In genomic region chr5:120649374-120649933, GRCm38 (mm10) we compare ENCODE assay signal across 8 mouse cellular contexts. TPM values are rescaled to one million over a fixed set of nuclear protein-coding genes. Genes with fewer than 3 reads are reported as not detected.
DNase-seq lines count a peak whose midpoint lies in the region; ATAC-seq and TF ChIP-seq lines count a peak whose summit lies in the region.

No protein-coding gene starts in this region.

- 0 out of 2 replicates have a peak, but pooled peaks have one; percentile 20 for ATAC-seq in heart, embryonic 11.5 days (replicated peaks; ENCODE audit: insufficient number of reproducible peaks, low FRiP score, low TSS enrichment)
- peak; percentile 61 for ATAC-seq in hindbrain, postnatal 0 days
- peak; percentile 59 for ATAC-seq in midbrain, postnatal 0 days (ENCODE audit: low FRiP score)
- ATAC-seq in activated CD4-positive, CD25-positive, alpha-beta regulatory T cell, adult 4 months, result no peak

- H3K27me3 ChIP-seq in heart, embryonic 11.5 days (ENCODE audit: control insufficient read depth, insufficient read depth, low read length), result peaks cover 19% of the 10 kb centered on the region
- peaks cover 16% of the 10 kb centered on the region for H3K27me3 ChIP-seq in hindbrain, postnatal 0 days (ENCODE audit: insufficient read depth, low read length)
- H3K27me3 ChIP-seq in midbrain, postnatal 0 days (ENCODE audit: insufficient read depth, low read length), result peaks cover 14% of the 10 kb centered on the region; the same call in 1 of the 2 replicates

- peaks cover 16% of the 10 kb centered on the region for H3K4me1 ChIP-seq in heart, embryonic 11.5 days (ENCODE audit: control insufficient read depth, insufficient read depth, low read length)
- H3K4me1 ChIP-seq in hindbrain, postnatal 0 days (ENCODE audit: insufficient read depth, low read length), result no peaks in the 10 kb centered on the region; the same call in 1 of the 2 replicates
- peaks cover 6% of the 10 kb centered on the region; the same call in 1 of the 2 replicates for H3K4me1 ChIP-seq in midbrain, postnatal 0 days (ENCODE audit: insufficient read depth, low read length)

- H3K4me2 ChIP-seq in heart, embryonic 11.5 days, result peak overlapping the region; percentile 67
- peak overlapping the region; percentile 48 for H3K4me2 ChIP-seq in hindbrain, postnatal 0 days (ENCODE audit: low read depth, low read length)
- peak overlapping the region; percentile 50 for H3K4me2 ChIP-seq in midbrain, postnatal 0 days (ENCODE audit: low read depth, low read length, poor library complexity, severe bottlenecking)

- peak overlapping the region; percentile 28 for H3K4me3 ChIP-seq in heart, embryonic 11.5 days (ENCODE audit: low read depth, low read length)
- peak overlapping the region; percentile 24 for H3K4me3 ChIP-seq in hindbrain, postnatal 0 days (ENCODE audit: low read length)
- peak overlapping the region; percentile 35 for H3K4me3 ChIP-seq in midbrain, postnatal 0 days (ENCODE audit: low read depth, low read length)

- WGBS in heart, embryonic 11.5 days (ENCODE audit: insufficient replicate concordance), result 5% methylated on average over 21 of the region's 21 CpGs
- WGBS in hindbrain, postnatal 0 days, result 5% methylated on average over 21 of the region's 21 CpGs
- WGBS in midbrain, postnatal 0 days, result 4% methylated on average over 21 of the region's 21 CpGs

- TF ChIP-seq CTCF in hindbrain, postnatal 0 days (IDR thresholded peaks at IDR 0.05; ENCODE audit: low read depth), result peak; percentile 31
- no peak; the same call in 1 of the 2 replicates for TF ChIP-seq CTCF in midbrain, postnatal 0 days (IDR thresholded peaks at IDR 0.05)

- no peak for DNase-seq in heart, adult 11 months
- peak; percentile 17 for DNase-seq in spleen, adult 12 weeks (ENCODE audit: low spot score)
- DNase-seq in spleen, postnatal 14 days (ENCODE audit: low spot score in 2 of 2), result no peak
- peak; percentile 18 for DNase-seq in hindbrain, postnatal 0 days (ENCODE audit: low spot score)
- DNase-seq in midbrain, postnatal 0 days (ENCODE audit: low spot score), result no peak
- no peak for DNase-seq in natural killer cell, adult 2 months (ENCODE audit: low spot score in 2 of 2)

- H3K9me3 ChIP-seq in heart, embryonic 11.5 days (replicated peaks; ENCODE audit: control insufficient read depth, low read length), result no peaks in the 10 kb centered on the region
- H3K9me3 ChIP-seq in hindbrain, postnatal 0 days (ENCODE audit: low read length), result no peaks in the 10 kb centered on the region
- H3K9me3 ChIP-seq in midbrain, postnatal 0 days (ENCODE audit: low read length), result no peaks in the 10 kb centered on the region

- H3K9ac ChIP-seq in heart, embryonic 11.5 days (ENCODE audit: low read depth, low read length), result 0 out of 2 replicates have a peak overlapping the region, but pooled peaks have one; percentile 0
- 0 out of 2 replicates have a peak overlapping the region, but pooled peaks have one; percentile 1 for H3K9ac ChIP-seq in hindbrain, postnatal 0 days (replicated peaks; ENCODE audit: low read length)
- peak overlapping the region; percentile 39; the same call in 1 of the 2 replicates for H3K9ac ChIP-seq in midbrain, postnatal 0 days (replicated peaks; ENCODE audit: low read length, poor library complexity, severe bottlenecking)

- no peak overlapping the region for H3K27ac ChIP-seq in heart, embryonic 11.5 days (ENCODE audit: low read depth, low read length)
- no peak overlapping the region for H3K27ac ChIP-seq in hindbrain, postnatal 0 days
- no peak overlapping the region for H3K27ac ChIP-seq in midbrain, postnatal 0 days (ENCODE audit: low read depth, low read length)

- H3K36me3 ChIP-seq in heart, embryonic 11.5 days (ENCODE audit: control insufficient read depth, insufficient read depth, low read length), result no peaks in the 10 kb centered on the region
- no peaks in the 10 kb centered on the region for H3K36me3 ChIP-seq in hindbrain, postnatal 0 days (ENCODE audit: insufficient read depth, low read length)
- H3K36me3 ChIP-seq in midbrain, postnatal 0 days (ENCODE audit: insufficient read depth, low read length), result no peaks in the 10 kb centered on the region

RNA-seq across cellular contexts. Expression of gene Rasal1, which starts 0.8 kb away (rescaled TPM):
- polyA plus RNA-seq in heart, embryonic 11.5 days (2014; fragmentation: Nextera tagmentation; extraction: Ambion mirVana), result 0.27 and 0.30 TPM in 2 replicates
- total RNA-seq in hindbrain, postnatal 0 days (2014; rRNA removed), result 3.9 and 8.2 TPM in 2 replicates
- 3.2 and 4.7 TPM in 2 replicates for polyA plus RNA-seq in hindbrain, postnatal 0 days (2015; fragmentation: Nextera tagmentation; extraction: Ambion mirVana)
- total RNA-seq in midbrain, postnatal 0 days (2014; rRNA removed), result 18.1 and 24.7 TPM in 2 replicates
- polyA plus RNA-seq in midbrain, postnatal 0 days (2015; fragmentation: Nextera tagmentation; extraction: Ambion mirVana), result 8.2 and 9.9 TPM in 2 replicates
- 10 to 100 TPM in 1 of 2 experiments, 1 to 10 TPM in 1; 7.6 to 11.4 TPM for polyA plus RNA-seq in activated CD4-positive, CD25-positive, alpha-beta regulatory T cell, adult 4 months (2017; shearing (Covaris generic))

RNA-seq across cellular contexts. Expression of gene Cfap73, which starts 15.4 kb away (rescaled TPM):
- polyA plus RNA-seq in heart, embryonic 11.5 days (2014; fragmentation: Nextera tagmentation; extraction: Ambion mirVana), result not detected in 2 replicates
- 0.21 and 0.79 TPM in 2 replicates for total RNA-seq in hindbrain, postnatal 0 days (2014; rRNA removed)
- 0.26 and 0.86 TPM in 2 replicates for polyA plus RNA-seq in hindbrain, postnatal 0 days (2015; fragmentation: Nextera tagmentation; extraction: Ambion mirVana)
- 0.38 and 0.60 TPM in 2 replicates for total RNA-seq in midbrain, postnatal 0 days (2014; rRNA removed)
- polyA plus RNA-seq in midbrain, postnatal 0 days (2015; fragmentation: Nextera tagmentation; extraction: Ambion mirVana), result 0.62 and 0.74 TPM in 2 replicates
- not detected for polyA plus RNA-seq in activated CD4-positive, CD25-positive, alpha-beta regulatory T cell, adult 4 months (2017; shearing (Covaris generic))

RNA-seq across cellular contexts. Expression of gene Ddx54, which starts 36.9 kb away (rescaled TPM):
- 22.2 and 23.5 TPM in 2 replicates for polyA plus RNA-seq in heart, embryonic 11.5 days (2014; fragmentation: Nextera tagmentation; extraction: Ambion mirVana)
- total RNA-seq in hindbrain, postnatal 0 days (2014; rRNA removed), result 37.3 and 40.1 TPM in 2 replicates
- 30.8 and 31.9 TPM in 2 replicates for polyA plus RNA-seq in hindbrain, postnatal 0 days (2015; fragmentation: Nextera tagmentation; extraction: Ambion mirVana)
- 36.2 and 37.8 TPM in 2 replicates for total RNA-seq in midbrain, postnatal 0 days (2014; rRNA removed)
- polyA plus RNA-seq in midbrain, postnatal 0 days (2015; fragmentation: Nextera tagmentation; extraction: Ambion mirVana), result 31.7 and 32.6 TPM in 2 replicates
- 10 to 100 TPM; 11.7 to 18.4 TPM for polyA plus RNA-seq in activated CD4-positive, CD25-positive, alpha-beta regulatory T cell, adult 4 months (2017; shearing (Covaris generic))

RNA-seq across cellular contexts. Expression of gene Rita1, which starts 37.1 kb away (rescaled TPM):
- polyA plus RNA-seq in heart, embryonic 11.5 days (2014; fragmentation: Nextera tagmentation; extraction: Ambion mirVana), result 5.6 and 7.9 TPM in 2 replicates
- 38.0 and 38.6 TPM in 2 replicates for total RNA-seq in hindbrain, postnatal 0 days (2014; rRNA removed)
- 30.1 and 30.4 TPM in 2 replicates for polyA plus RNA-seq in hindbrain, postnatal 0 days (2015; fragmentation: Nextera tagmentation; extraction: Ambion mirVana)
- total RNA-seq in midbrain, postnatal 0 days (2014; rRNA removed), result 32.3 and 43.6 TPM in 2 replicates
- polyA plus RNA-seq in midbrain, postnatal 0 days (2015; fragmentation: Nextera tagmentation; extraction: Ambion mirVana), result 31.4 and 33.9 TPM in 2 replicates
- polyA plus RNA-seq in activated CD4-positive, CD25-positive, alpha-beta regulatory T cell, adult 4 months (2017; shearing (Covaris generic)), result 1 to 10 TPM; 1.1 to 2.4 TPM

Comparison
In these comparisons a context has a peak if more than half of its experiments do, and no peak if none do; other contexts are left out.
1. DNase-seq: peak in spleen, adult 12 weeks (single experiment) and hindbrain, postnatal 0 days (single experiment); none in heart, adult 11 months (single experiment), spleen, postnatal 14 days (0 of 2), midbrain, postnatal 0 days (single experiment) and natural killer cell, adult 2 months (0 of 2).
2. Peak in every context shown above with its lines, with median percentiles within 50 percentile points of each other: H3K4me2 ChIP-seq, H3K4me3 ChIP-seq and H3K9ac ChIP-seq.